Mouse (Mus musculus) urinary bladder, postnatal 4 days (tissue): ENCODE measurements around the gene Rhox4a.
"Not testable (repeated sequence)": the region's sequence is repeated elsewhere in the genome, so short reads cannot be mapped to it uniquely, and the experiment has no call there.

ENCODE experiments used
- DNase-seq, 2 experiments: peaks; one replicate each; pipeline ENCODE4 v3.0.0; 2021 to 2022; ENCODE audit warnings: low spot score in 2 of 2

The Rhox4a gene

DNA sequence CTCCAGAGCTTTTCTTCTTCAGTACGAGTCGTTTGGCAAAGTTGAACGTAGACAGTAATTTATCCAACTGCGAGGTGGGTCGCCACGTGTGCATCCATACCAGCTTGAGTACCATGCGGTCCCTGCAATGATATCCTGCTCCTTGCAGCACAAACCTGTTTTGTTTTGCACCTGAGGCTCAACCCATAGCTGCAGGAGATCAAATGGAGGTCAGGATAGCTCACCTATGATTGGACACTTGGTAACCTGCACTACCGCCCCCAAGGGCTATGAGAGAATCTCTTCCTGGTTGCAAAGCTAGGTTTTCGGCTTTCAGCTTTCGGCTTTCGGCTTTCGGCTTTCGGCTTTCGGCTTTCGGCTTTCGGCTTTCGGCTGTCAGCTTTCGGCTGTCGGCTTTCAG, at the start of gene Rhox4a:
Gene Rhox4a, plus strand, starts transcription at position 301 of the 400 bp plus-strand sequence.
- DNase-seq, result not testable (repeated sequence)

DNA sequence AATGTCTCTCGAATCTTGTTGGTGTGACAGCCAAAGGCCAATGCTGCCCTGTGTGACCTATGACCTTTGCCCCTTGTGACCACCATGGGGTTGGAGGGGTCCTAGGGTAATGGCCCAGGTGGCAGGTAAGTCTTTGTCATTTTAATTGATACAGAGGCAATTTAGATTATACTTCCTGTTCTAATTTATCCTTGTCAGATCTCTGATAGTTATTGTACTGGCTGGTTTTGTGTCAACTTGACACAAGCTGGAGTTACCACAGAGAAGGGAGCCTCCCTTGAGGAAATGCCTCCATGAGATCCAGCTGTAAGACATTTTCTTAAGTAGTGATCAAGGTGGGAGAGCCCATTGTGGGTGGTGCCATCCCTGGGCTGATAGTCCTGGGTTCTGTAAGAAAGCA, 43.0 kb upstream of the Rhox4a start, which contains the start of gene Rhox1:
Gene Rhox1, minus strand, starts transcription at position 101 of the 400 bp plus-strand sequence.
- not testable (repeated sequence) for DNase-seq

DNA sequence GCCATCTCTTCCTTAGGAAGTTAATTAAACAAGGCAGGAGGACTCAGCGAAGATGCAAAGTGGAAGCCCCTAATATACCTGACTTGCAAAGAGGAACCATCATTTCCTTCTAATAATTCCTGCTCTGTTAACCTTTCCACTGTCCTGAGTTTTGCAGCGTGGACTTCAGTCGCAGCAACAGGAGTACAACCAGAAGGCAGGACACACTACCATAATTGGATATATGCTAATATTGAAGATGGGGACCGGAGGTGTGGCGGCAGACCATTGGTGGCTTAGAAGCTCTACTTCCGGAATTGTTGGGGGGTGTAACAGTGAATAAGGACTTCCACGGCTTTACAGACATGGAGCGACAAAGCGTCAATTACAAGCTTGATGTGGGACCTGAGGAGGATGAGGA, 20.5 kb upstream of the Rhox4a start, which contains the start of gene Rhox2a:
Gene Rhox2a, plus strand, starts transcription at position 301 of the 400 bp plus-strand sequence.
- DNase-seq, result not testable (repeated sequence)

DNA sequence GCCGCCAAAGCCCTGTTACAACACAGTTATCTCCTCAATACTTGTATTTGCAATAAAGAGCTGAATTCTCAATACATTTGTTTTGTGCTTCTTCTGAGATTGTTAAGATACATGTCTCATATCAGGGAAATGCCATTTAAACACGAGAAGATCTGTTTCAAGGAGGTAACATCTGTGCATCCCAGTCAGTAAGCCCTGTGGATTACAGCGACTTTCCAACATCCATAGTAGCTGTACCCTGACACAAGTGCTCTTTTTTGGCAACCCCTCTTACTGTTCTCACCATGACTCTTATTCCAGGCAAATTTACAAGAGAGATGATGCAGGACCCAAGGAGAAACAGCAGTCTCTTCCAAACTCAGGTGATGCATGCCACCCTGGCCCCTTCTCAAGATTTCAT, 15.5 kb upstream of the Rhox4a start, which contains the start of gene Rhox3a:
Gene Rhox3a, plus strand, starts transcription at position 301 of the 400 bp plus-strand sequence.
- DNase-seq, result not testable (repeated sequence)
